Mouse (Mus musculus): ENCODE data around the gene Ect2.

GRCm38 (mm10) chr3:27143570-27143969 lies 10.1 kb downstream of the Ect2 start:
- TF ChIP-seq NELFE (IDR thresholded peaks at IDR 0.05; ENCODE audit: low read depth, low read length) (no peak), MAX (IDR thresholded peaks at IDR 0.05; ENCODE audit: low read length) (no peak), CTCF (IDR thresholded peaks at IDR 0.05 in 2 of 3, conservative IDR thresholded peaks at IDR 0.05 in 1 of 3; ENCODE audit: control insufficient read depth in 1 of 3, insufficient read depth in 1 of 3, low read depth in 2 of 3, low read length in 3 of 3, poor library complexity in 1 of 3, severe bottlenecking in 1 of 3) (no peak), ETS1 (IDR thresholded peaks at IDR 0.05; ENCODE audit: low read depth, low read length) (no peak), USF2 (IDR thresholded peaks at IDR 0.05; ENCODE audit: borderline replicate concordance in 1 of 2, insufficient read depth in 1 of 2, low read depth in 1 of 2, low read length in 2 of 2) (no peak), MAZ (IDR thresholded peaks at IDR 0.05; ENCODE audit: low read depth, low read length) (no peak), CHD1 (IDR thresholded peaks at IDR 0.05; ENCODE audit: low read depth, low read length) (no peak), ZC3H11A (IDR thresholded peaks at IDR 0.05; ENCODE audit: low read depth, low read length) (no peak), ELF1 (IDR thresholded peaks at IDR 0.05; ENCODE audit: low read depth, low read length) (no peak), CHD2 (IDR thresholded peaks at IDR 0.05; ENCODE audit: low read length) (no peak)

Measured in MEL (cell line).